Mouse (Mus musculus) intestine, embryonic 16.5 days (tissue): ENCODE results near the gene Rps21. TPM values are rescaled to one million over a fixed set of nuclear protein-coding genes. Genes with fewer than 3 reads are reported as not detected.

Experiments
- ATAC-seq: fragments of 200-750 bp; cut with Nextera tagmentation; 2 replicates; pipeline ENCODE4 v1.8.0; 2017; ENCODE audit warnings: moderate TSS enrichment, moderate library complexity
- H3K27ac ChIP-seq: fragments of 300-500 bp; sonication (generic); 2 replicates; pipeline ENCODE4 v1.5.1; 2014; ENCODE audit warnings: mild to moderate bottlenecking, low read length
- H3K27me3 ChIP-seq: fragments of 300-500 bp; sonication (generic); replicated peaks from 2 replicates; pipeline ENCODE4 v1.6.1; 2014; ENCODE audit warnings: low read length, control low read depth, mixed read lengths; ENCODE audit not compliant: control insufficient read depth, insufficient read depth
- H3K36me3 ChIP-seq: fragments of 300-500 bp; sonication (generic); 2 replicates; pipeline ENCODE4 v1.6.1; 2014; ENCODE audit warnings: low read length, control low read depth; ENCODE audit not compliant: control insufficient read depth, insufficient read depth
- H3K4me1 ChIP-seq: fragments of 300-500 bp; sonication (generic); 2 replicates; pipeline ENCODE4 v1.6.1; 2014; ENCODE audit warnings: low read length, control low read depth, mixed read lengths; ENCODE audit not compliant: control insufficient read depth, insufficient read depth
- H3K4me2 ChIP-seq: fragments of 300-500 bp; sonication (generic); 2 replicates; pipeline ENCODE4 v1.6.1; 2014; ENCODE audit warnings: low read depth, low read length, control low read depth
- H3K4me3 ChIP-seq: fragments of 300-500 bp; sonication (generic); 2 replicates; pipeline ENCODE4 v1.5.1; 2014; ENCODE audit warnings: mild to moderate bottlenecking, low read length
- H3K9ac ChIP-seq: fragments of 300-500 bp; sonication (generic); 2 replicates; pipeline ENCODE4 v1.6.1; 2014; ENCODE audit warnings: low read depth, low read length
- H3K9me3 ChIP-seq: fragments of 300-500 bp; sonication (generic); 2 replicates; pipeline ENCODE4 v1.6.1; 2016; ENCODE audit warnings: low read length, control low read depth; ENCODE audit not compliant: control insufficient read depth
- WGBS: fragments of 180-500 bp; shearing (Covaris S2); extraction: QIAGEN DNeasy Blood & Tissue Kit; methylation state at CpG from one replicate; pipeline ENCODE4 v1.1.7; 2014; 5-methylcytosine and 5-hydroxymethylcytosine counted together
- polyA plus RNA-seq: library from polyadenylated mRNA; unstranded; fragments of >200 nt; fragmentation: Nextera tagmentation; extraction: Ambion mirVana; gene quantifications from 2 replicates; pipeline ENCODE4 v1.2.1, GENCODE M21; 2015

The Rps21 gene
- polyA plus RNA-seq, 1 experiment from 2014 or later: 487 TPM

GRCm38 (mm10) chr2:180262441-180262840, 5.3 kb downstream of the Rps21 start:
- 80% methylated on average over 3 of the region's 3 CpGs for WGBS
- H3K27me3 ChIP-seq: no peaks in the 10 kb centered on the region
- no peak for ATAC-seq

GRCm38 (mm10) chr2:180262891-180263290, 5.7 kb downstream of the Rps21 start:
- 0 out of 2 replicates have a peak, but pooled peaks cover 12% of the 10 kb centered on the region for H3K36me3 ChIP-seq
- H3K4me3 ChIP-seq: no peak overlapping the region

More at GRCm38 (mm10) chr2:180262441-180262840, 5.3 kb downstream of the Rps21 start:
- Histone ChIP-seq H3K4me2 (no peak overlapping the region), H3K9me3 (no peaks in the 10 kb centered on the region), H3K36me3 (0 out of 2 replicates have a peak, but pooled peaks cover 12% of the 10 kb centered on the region), H3K4me1 (peaks cover 7% of the 10 kb centered on the region; the same call in 1 of the 2 replicates), H3K27ac (0 out of 2 replicates have a peak overlapping the region, but pooled peaks have one; percentile 21), H3K9ac (no peak overlapping the region), H3K4me3 (no peak overlapping the region)

GRCm38 (mm10) chr2:180267955-180268354, 10.8 kb downstream of the Rps21 start:
- 0 out of 2 replicates have a peak, but pooled peaks cover 4% of the 10 kb centered on the region for H3K36me3 ChIP-seq
- H3K27ac ChIP-seq: no peak overlapping the region
- H3K9me3 ChIP-seq: no peaks in the 10 kb centered on the region
- H3K9ac ChIP-seq: no peak overlapping the region
- H3K4me2 ChIP-seq: no peak overlapping the region
- H3K4me3 ChIP-seq: no peak overlapping the region
- H3K4me1 ChIP-seq: peaks cover 12% of the 10 kb centered on the region; the same call in 1 of the 2 replicates
- ATAC-seq: no peak
- no peaks in the 10 kb centered on the region for H3K27me3 ChIP-seq
- 62% methylated on average over 2 of the region's 2 CpGs for WGBS

More at GRCm38 (mm10) chr2:180262891-180263290, 5.7 kb downstream of the Rps21 start:
- Histone ChIP-seq H3K27ac (0 out of 2 replicates have a peak overlapping the region, but pooled peaks have one; percentile 21), H3K4me2 (no peak overlapping the region), H3K9ac (no peak overlapping the region), H3K27me3 (no peaks in the 10 kb centered on the region), H3K9me3 (no peaks in the 10 kb centered on the region), H3K4me1 (peaks cover 7% of the 10 kb centered on the region; the same call in 1 of the 2 replicates)
- ATAC-seq: no peak
- WGBS: 86% methylated on average over 10 of the region's 10 CpGs

- Histone ChIP-seq H3K4me1 (peaks cover 15% of the 10 kb centered on the region; the same call in 1 of the 2 replicates), H3K36me3 (0 out of 2 replicates have a peak, but pooled peaks cover 4% of the 10 kb centered on the region), H3K27ac (no peak overlapping the region), H3K9ac (no peak overlapping the region), H3K4me3 (no peak overlapping the region), H3K4me2 (no peak overlapping the region), H3K9me3 (no peaks in the 10 kb centered on the region), H3K27me3 (no peaks in the 10 kb centered on the region)
- ATAC-seq: no peak
- 92% methylated on average over 10 of the region's 10 CpGs for WGBS
These were observed 12.2 kb downstream of the Rps21 start for GRCm38 (mm10) chr2:180269329-180269728.

- no peak for ATAC-seq
- Histone ChIP-seq H3K9me3 (no peaks in the 10 kb centered on the region), H3K4me2 (no peak overlapping the region), H3K27me3 (no peaks in the 10 kb centered on the region), H3K27ac (no peak overlapping the region), H3K9ac (no peak overlapping the region), H3K4me1 (peaks cover 20% of the 10 kb centered on the region; the same call in 1 of the 2 replicates), H3K36me3 (0 out of 2 replicates have a peak, but pooled peaks cover 4% of the 10 kb centered on the region), H3K4me3 (no peak overlapping the region)
- WGBS: 66% methylated on average over 7 of the region's 7 CpGs
These were observed 13.5 kb downstream of the Rps21 start for GRCm38 (mm10) chr2:180270537-180271255.

GRCm38 (mm10) chr2:180271804-180272395, 14.7 kb downstream of the Rps21 start:
- peak overlapping the region; percentile 94 for H3K9ac ChIP-seq
- 0 out of 2 replicates have a peak, but pooled peaks cover 4% of the 10 kb centered on the region for H3K36me3 ChIP-seq
- peak overlapping the region; percentile 91 for H3K4me2 ChIP-seq
- ATAC-seq: no peak
- H3K4me1 ChIP-seq: peaks cover 22% of the 10 kb centered on the region; the same call in 1 of the 2 replicates
- no peak overlapping the region for H3K27ac ChIP-seq
- no peaks in the 10 kb centered on the region for H3K27me3 ChIP-seq
- no peaks in the 10 kb centered on the region for H3K9me3 ChIP-seq
- peak overlapping the region; percentile 85 for H3K4me3 ChIP-seq
- 64% methylated on average over 5 of the region's 5 CpGs for WGBS

- Histone ChIP-seq H3K4me1 (peaks cover 30% of the 10 kb centered on the region), H3K36me3 (0 out of 2 replicates have a peak, but pooled peaks cover 3% of the 10 kb centered on the region), H3K9me3 (no peaks in the 10 kb centered on the region), H3K27me3 (no peaks in the 10 kb centered on the region), H3K4me3 (peak overlapping the region; percentile 85), H3K4me2 (peak overlapping the region; percentile 91), H3K27ac (peak overlapping the region; percentile 52; the same call in 1 of the 2 replicates), H3K9ac (peak overlapping the region; percentile 94)
- under 1% methylated on average over 30 of the region's 37 CpGs for WGBS
- ATAC-seq: peak; percentile 18
These were observed 15.7 kb downstream of the Rps21 start for GRCm38 (mm10) chr2:180272884-180273321.

- H3K4me1 ChIP-seq: peaks cover 32% of the 10 kb centered on the region
- peak within 1 kb of the TSS; percentile 94 for H3K9ac ChIP-seq
- H3K4me2 ChIP-seq: peak within 1 kb of the TSS; percentile 91
- peak within 1 kb of the TSS; percentile 77 for H3K27ac ChIP-seq
- H3K9me3 ChIP-seq: no peaks in the 10 kb centered on the region
- peak within 1 kb of the TSS; percentile 85 for H3K4me3 ChIP-seq
- H3K36me3 ChIP-seq: no peaks in the 10 kb centered on the region
- no peaks in the 10 kb centered on the region for H3K27me3 ChIP-seq
- ATAC-seq: peak; percentile 87
- 4% methylated on average over 68 of the region's 68 CpGs for WGBS
These were observed 16.4 kb downstream of the Rps21 start, which contains the start of gene Cables2 for GRCm38 (mm10) chr2:180273394-180274244. Gene Cables2, minus strand, starts transcription at chr2:180273496.
